In genomic region chr19:46141091-46141490, GRCm38 (mm10) we compare ENCODE assay signal across 10 mouse cellular contexts. TPM values are rescaled to one million over a fixed set of nuclear protein-coding genes. Genes with fewer than 3 reads are reported as not detected.
A peak's percentile ranks its signal among the peaks of the same experiment; 100 is the strongest.
DNase-seq lines count a peak whose midpoint lies in the region; ATAC-seq and TF ChIP-seq lines count a peak whose summit lies in the region.
"Had no signal": no experiment of that assay in that cellular context is flagged by ENCODE, and none has a peak within 500 bp of the region (broad histone marks: within the 10 kb centered on the region; RNA-seq: fewer than 3 reads in every experiment).

No protein-coding gene starts in this region.

- H3K27ac ChIP-seq in heart, embryonic 14.5 days (replicated peaks in 1 of 2; ENCODE audit: control insufficient read depth in 1 of 2, insufficient read depth in 1 of 2, low read depth in 2 of 2, low read length in 2 of 2), result peak overlapping the region; percentile 46 to 73
- H3K27ac ChIP-seq in midbrain, embryonic 12.5 days (replicated peaks), result no peak overlapping the region
- no peak overlapping the region for H3K27ac ChIP-seq in midbrain, postnatal 0 days (ENCODE audit: low read depth, low read length)
- no peak overlapping the region for H3K27ac ChIP-seq in heart, postnatal 0 days (ENCODE audit: low read depth)
- no peak overlapping the region for H3K27ac ChIP-seq in layer of hippocampus, adult 2 months

- no peak for ATAC-seq in heart, embryonic 14.5 days (ENCODE audit: insufficient number of reproducible peaks, insufficient read depth, low FRiP score, low read depth)
- peak; percentile 69 for ATAC-seq in midbrain, embryonic 12.5 days (ENCODE audit: low FRiP score, low read depth)
- no peak for ATAC-seq in midbrain, postnatal 0 days (ENCODE audit: low FRiP score)
- peak; percentile 58 for ATAC-seq in heart, postnatal 0 days (ENCODE audit: insufficient read depth, low read depth)
- ATAC-seq: activated CD4-positive, CD25-positive, alpha-beta regulatory T cell, adult 4 months had no signal

- H3K9ac ChIP-seq in heart, embryonic 14.5 days (ENCODE audit: low read length), result peak overlapping the region; percentile 49
- peak overlapping the region; percentile 31; the same call in 1 of the 2 replicates for H3K9ac ChIP-seq in midbrain, embryonic 12.5 days (replicated peaks)
- H3K9ac ChIP-seq in midbrain, postnatal 0 days (replicated peaks; ENCODE audit: low read length, poor library complexity, severe bottlenecking), result no peak overlapping the region
- H3K9ac ChIP-seq in heart, postnatal 0 days (replicated peaks; ENCODE audit: low read depth, low read length), result no peak overlapping the region

- H3K4me2 ChIP-seq in heart, embryonic 14.5 days (ENCODE audit: low read length), result peak overlapping the region; percentile 38
- H3K4me2 ChIP-seq in midbrain, embryonic 12.5 days (replicated peaks), result peak overlapping the region; percentile 22
- no peak overlapping the region for H3K4me2 ChIP-seq in midbrain, postnatal 0 days (ENCODE audit: low read depth, low read length, poor library complexity, severe bottlenecking)
- no peak overlapping the region for H3K4me2 ChIP-seq in heart, postnatal 0 days (ENCODE audit: low read depth, low read length)

- intact Hi-C loops in heart, postnatal 36 days (cut with DNase I), result no loop called here

- no peaks in the 10 kb centered on the region for H3K36me3 ChIP-seq in heart, embryonic 14.5 days (ENCODE audit: control insufficient read depth, insufficient read depth, low read length)
- H3K36me3 ChIP-seq in midbrain, embryonic 12.5 days, result no peaks in the 10 kb centered on the region
- H3K36me3 ChIP-seq in midbrain, postnatal 0 days (ENCODE audit: insufficient read depth, low read length), result no peaks in the 10 kb centered on the region
- H3K36me3 ChIP-seq in heart, postnatal 0 days (replicated peaks; ENCODE audit: control insufficient read depth, insufficient read depth, low read length), result no peaks in the 10 kb centered on the region

- H3K9me3 ChIP-seq in heart, embryonic 14.5 days (ENCODE audit: control insufficient read depth, low read length), result no peaks in the 10 kb centered on the region
- H3K9me3 ChIP-seq in midbrain, embryonic 12.5 days, result no peaks in the 10 kb centered on the region
- no peaks in the 10 kb centered on the region for H3K9me3 ChIP-seq in midbrain, postnatal 0 days (ENCODE audit: low read length)
- H3K9me3 ChIP-seq in heart, postnatal 0 days (replicated peaks; ENCODE audit: control insufficient read depth, low read length), result no peaks in the 10 kb centered on the region

- no peak for TF ChIP-seq EP300 in heart, postnatal 0 days (IDR thresholded peaks at IDR 0.05; ENCODE audit: low read depth)

- no peak overlapping the region; a peak in 1 of 4 replicates for H3K4me3 ChIP-seq in heart, embryonic 14.5 days (ENCODE audit: control insufficient read depth in 1 of 2, insufficient read depth in 1 of 2, low read depth in 1 of 2, low read length in 2 of 2)
- H3K4me3 ChIP-seq in midbrain, embryonic 12.5 days, result no peak overlapping the region
- no peak overlapping the region for H3K4me3 ChIP-seq in midbrain, postnatal 0 days (ENCODE audit: low read depth, low read length)
- no peak overlapping the region for H3K4me3 ChIP-seq in heart, postnatal 0 days (ENCODE audit: low read depth, low read length)
- H3K4me3 ChIP-seq in layer of hippocampus, adult 2 months, result no peak overlapping the region

- 18% methylated on average over 6 of the region's 6 CpGs for WGBS in heart, embryonic 14.5 days
- WGBS in midbrain, embryonic 12.5 days, result 16% methylated on average over 6 of the region's 6 CpGs
- 22% methylated on average over 6 of the region's 6 CpGs for WGBS in midbrain, postnatal 0 days
- 17% methylated on average over 6 of the region's 6 CpGs for WGBS in heart, postnatal 0 days

- H3K27me3 ChIP-seq in heart, embryonic 14.5 days (ENCODE audit: control insufficient read depth, insufficient read depth, low read length), result peaks cover 39% of the 10 kb centered on the region
- peaks cover 96% of the 10 kb centered on the region for H3K27me3 ChIP-seq in midbrain, embryonic 12.5 days
- H3K27me3 ChIP-seq in midbrain, postnatal 0 days (ENCODE audit: insufficient read depth, low read length), result peaks cover 30% of the 10 kb centered on the region
- peaks cover 46% of the 10 kb centered on the region for H3K27me3 ChIP-seq in heart, postnatal 0 days (ENCODE audit: control insufficient read depth, insufficient read depth, low read length)

- no peak for DNase-seq in heart, postnatal 36 days
- no peak for DNase-seq in midbrain, postnatal 0 days (ENCODE audit: low spot score)
- DNase-seq in heart, postnatal 0 days (ENCODE audit: low spot score), result no peak
- peak; percentile 25 for DNase-seq in skeletal muscle tissue, adult 2 months (ENCODE audit: low read depth, low spot score)
- no peak for DNase-seq in layer of hippocampus, adult 2 months (ENCODE audit: low spot score in 2 of 2)
- DNase-seq in layer of hippocampus, postnatal 36 days, result no peak

- TF ChIP-seq CTCF in midbrain, postnatal 0 days (IDR thresholded peaks at IDR 0.05), result no peak
- TF ChIP-seq CTCF in heart, postnatal 0 days (IDR thresholded peaks at IDR 0.05; ENCODE audit: low read depth), result no peak
- TF ChIP-seq CTCF in layer of hippocampus, adult 2 months (conservative IDR thresholded peaks at IDR 0.05), result no peak

- peaks cover 23 to 28% of the 10 kb centered on the region in 2 experiments for H3K4me1 ChIP-seq in heart, embryonic 14.5 days (ENCODE audit: control insufficient read depth in 2 of 2, insufficient read depth in 2 of 2, low read length in 2 of 2)
- peaks cover 25% of the 10 kb centered on the region for H3K4me1 ChIP-seq in midbrain, embryonic 12.5 days
- H3K4me1 ChIP-seq in midbrain, postnatal 0 days (ENCODE audit: insufficient read depth, low read length), result 0 out of 2 replicates have a peak, but pooled peaks cover 1% of the 10 kb centered on the region
- peaks cover 21% of the 10 kb centered on the region for H3K4me1 ChIP-seq in heart, postnatal 0 days (ENCODE audit: control insufficient read depth, insufficient read depth)

RNA-seq across cellular contexts. Expression of gene Pitx3, which starts 7.0 kb away (rescaled TPM):
- polyA plus RNA-seq in heart, embryonic 14.5 days (2014; fragmentation: Nextera tagmentation; extraction: Ambion mirVana), result 0.51 and 0.66 TPM in 2 replicates
- under 1 TPM; 0.58 to 0.62 TPM for total RNA-seq in heart, postnatal 36 days (2021)
- 4.0 and 4.2 TPM in 2 replicates for polyA plus RNA-seq in midbrain, embryonic 12.5 days (2016; fragmentation: Nextera tagmentation; extraction: Ambion mirVana)
- 1.9 and 3.1 TPM in 2 replicates for total RNA-seq in midbrain, postnatal 0 days (2014; rRNA removed)
- 2.5 and 2.7 TPM in 2 replicates for polyA plus RNA-seq in midbrain, postnatal 0 days (2015; fragmentation: Nextera tagmentation; extraction: Ambion mirVana)
- not detected in 2 replicates for total RNA-seq in heart, postnatal 0 days (2014; rRNA removed; ENCODE audit: low replicate concordance)
- polyA plus RNA-seq in heart, postnatal 0 days (2015; fragmentation: Nextera tagmentation; extraction: Ambion mirVana), result not detected in 2 replicates
- total RNA-seq in layer of hippocampus, adult 2 months (2021), result not detected
- not detected for total RNA-seq in layer of hippocampus, postnatal 36 days (2021)
- total RNA-seq: layer of hippocampus, adult 18-20 months had no signal
- polyA plus RNA-seq: activated CD4-positive, CD25-positive, alpha-beta regulatory T cell, adult 4 months had no signal

RNA-seq across cellular contexts. Expression of gene Elovl3, which starts 9.4 kb away (rescaled TPM):
- polyA plus RNA-seq in heart, embryonic 14.5 days (2014; fragmentation: Nextera tagmentation; extraction: Ambion mirVana), result not detected in 2 replicates
- total RNA-seq in heart, postnatal 36 days (2021), result under 1 TPM in 1 of 2 experiments, not detected in 1; 0.69 TPM
- polyA plus RNA-seq in midbrain, embryonic 12.5 days (2016; fragmentation: Nextera tagmentation; extraction: Ambion mirVana), result 0.24 and 0.39 TPM in 2 replicates
- total RNA-seq in midbrain, postnatal 0 days (2014; rRNA removed), result 0.05 TPM in 1 of 2 replicates, not detected in the other
- polyA plus RNA-seq in midbrain, postnatal 0 days (2015; fragmentation: Nextera tagmentation; extraction: Ambion mirVana), result 0.21 and 0.32 TPM in 2 replicates
- not detected in 2 replicates for total RNA-seq in heart, postnatal 0 days (2014; rRNA removed; ENCODE audit: low replicate concordance)
- not detected in 2 replicates for polyA plus RNA-seq in heart, postnatal 0 days (2015; fragmentation: Nextera tagmentation; extraction: Ambion mirVana)
- total RNA-seq in layer of hippocampus, adult 2 months (2021), result not detected
- total RNA-seq in layer of hippocampus, postnatal 36 days (2021), result not detected
- total RNA-seq: layer of hippocampus, adult 18-20 months had no signal
- polyA plus RNA-seq: activated CD4-positive, CD25-positive, alpha-beta regulatory T cell, adult 4 months had no signal

RNA-seq across cellular contexts. Expression of gene Gbf1, which starts 11.2 kb away (rescaled TPM):
- 43.5 and 45.0 TPM in 2 replicates for polyA plus RNA-seq in heart, embryonic 14.5 days (2014; fragmentation: Nextera tagmentation; extraction: Ambion mirVana)
- 10 to 100 TPM; 43.2 to 50.4 TPM for total RNA-seq in heart, postnatal 36 days (2021)
- polyA plus RNA-seq in midbrain, embryonic 12.5 days (2016; fragmentation: Nextera tagmentation; extraction: Ambion mirVana), result 69.9 and 74.9 TPM in 2 replicates
- total RNA-seq in midbrain, postnatal 0 days (2014; rRNA removed), result 59.8 and 60.9 TPM in 2 replicates
- polyA plus RNA-seq in midbrain, postnatal 0 days (2015; fragmentation: Nextera tagmentation; extraction: Ambion mirVana), result 42.8 and 51.6 TPM in 2 replicates
- 39.7 and 46.8 TPM in 2 replicates for total RNA-seq in heart, postnatal 0 days (2014; rRNA removed; ENCODE audit: low replicate concordance)
- polyA plus RNA-seq in heart, postnatal 0 days (2015; fragmentation: Nextera tagmentation; extraction: Ambion mirVana), result 27.5 and 29.0 TPM in 2 replicates
- 10 to 100 TPM; 83.2 to 94.5 TPM for total RNA-seq in layer of hippocampus, adult 2 months (2021)
- 10 to 100 TPM; 95.3 to 96.3 TPM for total RNA-seq in layer of hippocampus, postnatal 36 days (2021)

Comparison
In these comparisons a context has a peak if more than half of its experiments do, and no peak if none do; other contexts are left out.
1. ATAC-seq: peak in midbrain, embryonic 12.5 days (single experiment) and heart, postnatal 0 days (single experiment); none in heart, embryonic 14.5 days (single experiment) and midbrain, postnatal 0 days (single experiment).
2. H3K27ac ChIP-seq: peak in heart, embryonic 14.5 days (2 of 2); none in midbrain, embryonic 12.5 days (single experiment), midbrain, postnatal 0 days (single experiment), heart, postnatal 0 days (single experiment) and layer of hippocampus, adult 2 months (single experiment).
3. H3K4me2 ChIP-seq: peak in heart, embryonic 14.5 days (single experiment) and midbrain, embryonic 12.5 days (single experiment); none in midbrain, postnatal 0 days (single experiment) and heart, postnatal 0 days (single experiment).
4. H3K9ac ChIP-seq: peak in heart, embryonic 14.5 days (single experiment) and midbrain, embryonic 12.5 days (single experiment); none in midbrain, postnatal 0 days (single experiment) and heart, postnatal 0 days (single experiment).